Mouse (Mus musculus) neural tube, embryonic 15.5 days (tissue): ENCODE measurements around the gene Rcc2. TPM values are rescaled to one million over a fixed set of nuclear protein-coding genes. Genes with fewer than 3 reads are reported as not detected.
A peak's percentile ranks its signal among the peaks of the same experiment; 100 is the strongest.

Experiments
- ATAC-seq: fragments of 200-750 bp; cut with Nextera tagmentation; 2 replicates; pipeline ENCODE4 v1.8.0; 2017; ENCODE audit warnings: mild to moderate bottlenecking, moderate TSS enrichment, moderate library complexity; ENCODE audit not compliant: low FRiP score
- H3K27ac ChIP-seq: fragments of 300-500 bp; sonication (generic); replicated peaks from 2 replicates; pipeline ENCODE4 v1.5.1; 2015; ENCODE audit warnings: mild to moderate bottlenecking, inconsistent platforms
- H3K27me3 ChIP-seq: fragments of 300-500 bp; sonication (generic); replicated peaks from 2 replicates; pipeline ENCODE4 v1.6.1; 2015; ENCODE audit warnings: inconsistent platforms
- H3K36me3 ChIP-seq: fragments of 300-500 bp; sonication (generic); 2 replicates; pipeline ENCODE4 v1.6.1; 2015; ENCODE audit warnings: inconsistent platforms
- H3K4me1 ChIP-seq: fragments of 300-500 bp; sonication (generic); 2 replicates; pipeline ENCODE4 v1.6.1; 2015; ENCODE audit warnings: inconsistent platforms
- H3K4me2 ChIP-seq: fragments of 300-500 bp; sonication (generic); 2 replicates; pipeline ENCODE4 v1.6.1; 2015; ENCODE audit warnings: inconsistent platforms, mild to moderate bottlenecking, moderate library complexity
- H3K4me3 ChIP-seq: fragments of 300-500 bp; sonication (generic); replicated peaks from 2 replicates; pipeline ENCODE4 v1.5.1; 2015; ENCODE audit warnings: mild to moderate bottlenecking, inconsistent platforms
- H3K9ac ChIP-seq: fragments of 300-500 bp; sonication (generic); replicated peaks from 2 replicates; pipeline ENCODE4 v1.6.1; 2015; ENCODE audit warnings: mild to moderate bottlenecking, inconsistent platforms
- H3K9me3 ChIP-seq: fragments of 300-500 bp; sonication (generic); replicated peaks from 2 replicates; pipeline ENCODE4 v1.6.1; 2016; ENCODE audit warnings: inconsistent platforms
- WGBS: fragments of 180-500 bp; shearing (Covaris S2); methylation state at CpG from one replicate; pipeline ENCODE4 v1.1.7; 2015; ENCODE audit warnings: mixed read lengths; 5-methylcytosine and 5-hydroxymethylcytosine counted together
- polyA plus RNA-seq: library from polyadenylated mRNA; unstranded; fragments of >200 nt; fragmentation: Nextera tagmentation; extraction: Ambion mirVana; gene quantifications from 2 replicates; pipeline ENCODE4 v1.2.1, GENCODE M21; 2015

Rcc2 gene
- polyA plus RNA-seq, 1 experiment from 2014 or later, result 16.8 TPM

- H3K9me3 ChIP-seq, result no peaks in the 10 kb centered on the region
- H3K27me3 ChIP-seq, result no peaks in the 10 kb centered on the region
- H3K4me1 ChIP-seq, result no peaks in the 10 kb centered on the region
- no peak for ATAC-seq
- H3K36me3 ChIP-seq, result no peaks in the 10 kb centered on the region
- H3K9ac ChIP-seq, result no peak overlapping the region
- no peak overlapping the region for H3K4me2 ChIP-seq
- no peak overlapping the region for H3K27ac ChIP-seq
- no peak overlapping the region for H3K4me3 ChIP-seq
- 84% methylated on average over 6 of the region's 6 CpGs for WGBS
These were observed 41.1 kb downstream of the Rcc2 start for GRCm38 (mm10) chr4:140741401-140741800.

- no peak for ATAC-seq
- Histone ChIP-seq H3K27me3 (no peaks in the 10 kb centered on the region), H3K4me3 (no peak within 1 kb of the TSS), H3K27ac (no peak within 1 kb of the TSS), H3K9me3 (no peaks in the 10 kb centered on the region), H3K36me3 (no peaks in the 10 kb centered on the region), H3K4me1 (no peaks in the 10 kb centered on the region), H3K9ac (no peak within 1 kb of the TSS), H3K4me2 (no peak within 1 kb of the TSS)
- 81% methylated on average over 2 of the region's 2 CpGs for WGBS
These were observed 42.2 kb downstream of the Rcc2 start, which contains the start of gene Padi6 for GRCm38 (mm10) chr4:140742543-140742942. TSS of gene Padi6 (minus strand) at chr4:140742643.

- Histone ChIP-seq H3K4me3 (no peak overlapping the region), H3K9me3 (no peaks in the 10 kb centered on the region), H3K27ac (no peak overlapping the region), H3K4me2 (no peak overlapping the region), H3K4me1 (no peaks in the 10 kb centered on the region), H3K9ac (no peak overlapping the region), H3K27me3 (no peaks in the 10 kb centered on the region), H3K36me3 (no peaks in the 10 kb centered on the region)
- ATAC-seq, result no peak
- WGBS, result 38% methylated on average over 4 of the region's 4 CpGs
These were observed 42.7 kb downstream of the Rcc2 start for GRCm38 (mm10) chr4:140743086-140743485.

- no peak overlapping the region for H3K4me2 ChIP-seq
- no peak overlapping the region for H3K27ac ChIP-seq
- H3K4me3 ChIP-seq, result no peak overlapping the region
- H3K9me3 ChIP-seq, result no peaks in the 10 kb centered on the region
- no peaks in the 10 kb centered on the region for H3K36me3 ChIP-seq
- H3K9ac ChIP-seq, result no peak overlapping the region
- WGBS, result 19% methylated on average over 3 of the region's 3 CpGs
- no peak for ATAC-seq
- no peaks in the 10 kb centered on the region for H3K4me1 ChIP-seq
- no peaks in the 10 kb centered on the region for H3K27me3 ChIP-seq
These were observed 44.3 kb downstream of the Rcc2 start for GRCm38 (mm10) chr4:140744654-140745053.

- Histone ChIP-seq H3K36me3 (no peaks in the 10 kb centered on the region), H3K4me1 (peaks cover 4% of the 10 kb centered on the region; the same call in 1 of the 2 replicates), H3K4me2 (no peak overlapping the region), H3K9me3 (no peaks in the 10 kb centered on the region), H3K27ac (no peak overlapping the region), H3K27me3 (no peaks in the 10 kb centered on the region), H3K9ac (no peak overlapping the region), H3K4me3 (no peak overlapping the region)
- WGBS, result 34% methylated on average over 12 of the region's 12 CpGs
- ATAC-seq, result no peak
These were observed 47.6 kb downstream of the Rcc2 start for GRCm38 (mm10) chr4:140747978-140748377.

GRCm38 (mm10) chr4:140750328-140750727 is 50.0 kb downstream of the Rcc2 start:
- 9% methylated on average over 19 of the region's 19 CpGs for WGBS
- no peaks in the 10 kb centered on the region for H3K36me3 ChIP-seq
- H3K9ac ChIP-seq, result no peak overlapping the region
- H3K9me3 ChIP-seq, result no peaks in the 10 kb centered on the region
- no peaks in the 10 kb centered on the region for H3K27me3 ChIP-seq
- peaks cover 4% of the 10 kb centered on the region; the same call in 1 of the 2 replicates for H3K4me1 ChIP-seq
- ATAC-seq, result no peak
- H3K27ac ChIP-seq, result no peak overlapping the region
- 0 out of 2 replicates have a peak overlapping the region, but pooled peaks have one; percentile 11 for H3K4me3 ChIP-seq
- H3K4me2 ChIP-seq, result peak overlapping the region; percentile 50

- H3K27ac ChIP-seq, result no peak overlapping the region
- H3K27me3 ChIP-seq, result no peaks in the 10 kb centered on the region
- WGBS, result 62% methylated on average over 7 of the region's 7 CpGs
- H3K4me1 ChIP-seq, result peaks cover 7% of the 10 kb centered on the region; the same call in 1 of the 2 replicates
- no peaks in the 10 kb centered on the region for H3K36me3 ChIP-seq
- ATAC-seq, result no peak
- no peak overlapping the region for H3K4me3 ChIP-seq
- H3K4me2 ChIP-seq, result no peak overlapping the region
- H3K9ac ChIP-seq, result no peak overlapping the region
- no peaks in the 10 kb centered on the region for H3K9me3 ChIP-seq
These were observed 53.0 kb downstream of the Rcc2 start for GRCm38 (mm10) chr4:140753366-140753765.

- Histone ChIP-seq H3K27me3 (no peaks in the 10 kb centered on the region), H3K4me2 (no peak overlapping the region), H3K36me3 (no peaks in the 10 kb centered on the region), H3K27ac (no peak overlapping the region), H3K4me1 (peaks cover 3% of the 10 kb centered on the region; the same call in 1 of the 2 replicates), H3K4me3 (no peak overlapping the region), H3K9me3 (no peaks in the 10 kb centered on the region), H3K9ac (no peak overlapping the region)
- no peak for ATAC-seq
- WGBS, result 87% methylated on average over 3 of the region's 3 CpGs
These were observed 55.5 kb downstream of the Rcc2 start for GRCm38 (mm10) chr4:140755811-140756210.

GRCm38 (mm10) chr4:140761601-140762000 is 61.3 kb downstream of the Rcc2 start:
- no peak for ATAC-seq
- Histone ChIP-seq H3K9ac (no peak overlapping the region), H3K9me3 (no peaks in the 10 kb centered on the region), H3K36me3 (no peaks in the 10 kb centered on the region), H3K4me1 (peaks cover 3% of the 10 kb centered on the region; the same call in 1 of the 2 replicates), H3K27ac (no peak overlapping the region), H3K4me3 (no peak overlapping the region), H3K27me3 (no peaks in the 10 kb centered on the region), H3K4me2 (no peak overlapping the region)
- WGBS, result 90% methylated on average over 7 of the region's 7 CpGs

- Histone ChIP-seq H3K27ac (no peak overlapping the region), H3K4me1 (peaks cover under 1% of the 10 kb centered on the region; the same call in 1 of the 2 replicates), H3K36me3 (no peaks in the 10 kb centered on the region), H3K4me2 (no peak overlapping the region), H3K9me3 (no peaks in the 10 kb centered on the region), H3K27me3 (no peaks in the 10 kb centered on the region), H3K4me3 (no peak overlapping the region), H3K9ac (no peak overlapping the region)
- ATAC-seq, result no peak
- 18% methylated on average over 9 of the region's 9 CpGs for WGBS
These were observed 62.8 kb downstream of the Rcc2 start for GRCm38 (mm10) chr4:140763158-140763557.

GRCm38 (mm10) chr4:140765936-140766335 is 65.6 kb downstream of the Rcc2 start:
- Histone ChIP-seq H3K4me1 (0 out of 2 replicates have a peak, but pooled peaks cover 2% of the 10 kb centered on the region), H3K9ac (no peak overlapping the region), H3K4me3 (no peak overlapping the region), H3K27me3 (no peaks in the 10 kb centered on the region), H3K9me3 (no peaks in the 10 kb centered on the region), H3K36me3 (no peaks in the 10 kb centered on the region), H3K27ac (no peak overlapping the region), H3K4me2 (no peak overlapping the region)
- ATAC-seq, result no peak
- WGBS, result 88% methylated on average over 3 of the region's 3 CpGs

GRCm38 (mm10) chr4:140768973-140769372 is 68.6 kb downstream of the Rcc2 start:
- H3K27me3 ChIP-seq, result no peaks in the 10 kb centered on the region
- H3K9me3 ChIP-seq, result no peaks in the 10 kb centered on the region
- 0 out of 2 replicates have a peak, but pooled peaks cover 2% of the 10 kb centered on the region for H3K4me1 ChIP-seq
- H3K36me3 ChIP-seq, result no peaks in the 10 kb centered on the region
- no peak overlapping the region for H3K4me2 ChIP-seq
- H3K27ac ChIP-seq, result no peak overlapping the region
- no peak overlapping the region for H3K9ac ChIP-seq
- 67% methylated on average over 5 of the region's 5 CpGs for WGBS
- no peak overlapping the region for H3K4me3 ChIP-seq
- no peak for ATAC-seq
